Mouse (Mus musculus) small intestine, adult 10 weeks (tissue): ENCODE data around the gene Stmnd1. TPM values are rescaled to one million over a fixed set of nuclear protein-coding genes. Genes with fewer than 3 reads are reported as not detected.

Source experiments
- polyA plus RNA-seq: library from polyadenylated mRNA; stranded (reverse); fragments of 350-450 nt; fragmentation: Illumina TruSeq; extraction: RNeasy Lipid Tissue Mini Kit (QIAGEN cat#74804); gene quantifications from one replicate; pipeline ENCODE4 v1.2.3, GENCODE M21; 2014; ENCODE audit warnings: low replicate concordance

Gene Stmnd1
- 1.2 TPM for polyA plus RNA-seq

DNA sequence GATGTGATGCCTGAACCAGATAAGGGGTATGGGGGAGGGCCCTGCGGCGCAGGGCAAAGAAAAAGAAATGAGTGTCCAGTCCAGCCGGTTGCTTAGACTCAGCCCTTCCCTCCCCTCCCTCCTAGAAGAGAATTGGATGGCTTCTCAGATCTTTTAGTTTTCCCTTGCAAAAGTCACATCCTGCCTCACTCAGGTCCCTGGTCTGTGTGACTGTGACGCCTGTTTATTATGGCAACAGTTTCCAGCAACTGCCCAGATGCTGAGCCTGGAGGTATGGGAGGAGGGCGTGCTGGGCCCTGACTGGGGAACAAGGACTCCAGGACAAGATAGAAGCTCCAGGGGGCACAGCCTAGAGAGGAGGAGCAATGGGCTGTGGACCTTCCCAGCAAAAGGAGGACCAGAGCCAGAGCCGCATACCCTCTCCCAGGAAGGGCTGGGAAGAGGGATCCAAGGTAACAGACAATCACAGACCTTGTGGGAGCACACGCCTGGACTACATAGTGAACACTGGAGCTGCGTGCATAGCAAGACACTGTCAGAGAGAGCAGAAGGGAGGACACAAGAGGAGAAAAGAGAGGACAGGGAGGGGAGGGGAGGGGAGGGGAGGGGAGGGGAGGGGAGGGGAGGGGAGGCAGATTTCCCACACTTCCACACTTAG lies at the start of gene Stmnd1:
Stmnd1 (plus strand) TSS at position 269 of the 658 bp plus-strand sequence.

Other genes starting within 250 kb of the Stmnd1 start
- 6.0 TPM for gene Rbm24, start 144.7 kb downstream of the Stmnd1 start, polyA plus RNA-seq
- 13.1 TPM for gene Cap2, start 228.1 kb downstream of the Stmnd1 start, polyA plus RNA-seq